Mouse (Mus musculus) thymus, adult 18-20 months (tissue): ENCODE results near the gene Cib4.
A peak's percentile ranks its signal among the peaks of the same experiment; 100 is the strongest.

Experiments used
- DNase-seq, 2 experiments: peaks; one replicate each; pipeline ENCODE4 v3.0.0; 2022; ENCODE audit warnings: mixed read lengths in 2 of 2

Gene Cib4

DNA sequence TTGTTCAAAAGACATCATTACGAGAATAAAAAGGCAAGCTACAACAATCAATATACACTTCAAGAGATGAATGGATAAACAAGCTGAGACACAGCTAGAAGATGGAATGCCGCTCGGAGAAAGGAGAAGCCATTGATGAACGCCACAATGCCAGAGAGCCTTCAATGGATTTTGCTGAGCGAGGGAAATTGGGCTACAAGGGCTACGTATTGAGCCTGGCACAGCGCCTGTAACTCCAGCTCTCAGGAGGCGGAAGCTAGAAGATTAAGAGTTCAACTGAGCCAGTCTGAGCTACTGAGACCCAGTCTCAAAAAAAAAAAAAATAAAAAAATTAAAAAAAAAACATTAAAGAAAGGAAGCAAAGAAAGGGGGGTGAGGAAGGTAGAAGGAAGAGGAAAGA lies 32.5 kb downstream of the Cib4 start:
- no peak for DNase-seq

DNA sequence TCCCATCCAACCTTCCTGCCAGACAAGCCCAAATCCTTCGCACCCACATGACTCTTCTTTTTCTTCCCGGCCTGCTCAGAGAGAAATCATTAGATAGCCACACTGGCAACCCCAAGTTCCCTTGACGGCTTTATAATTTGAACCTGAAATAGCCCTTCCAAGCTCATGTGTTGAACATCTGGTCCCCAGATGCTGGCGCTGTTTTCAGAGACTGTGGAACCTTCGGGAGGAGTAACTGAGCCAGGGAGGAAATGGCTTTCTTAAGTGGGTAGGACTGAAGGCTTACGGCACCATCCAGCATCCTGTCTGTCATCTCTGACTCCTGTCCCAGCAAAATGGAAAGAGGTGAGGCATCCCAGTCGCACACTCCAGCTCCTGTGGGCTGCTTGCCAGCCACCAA lies 48.3 kb downstream of the Cib4 start:
- no peak for DNase-seq

DNA sequence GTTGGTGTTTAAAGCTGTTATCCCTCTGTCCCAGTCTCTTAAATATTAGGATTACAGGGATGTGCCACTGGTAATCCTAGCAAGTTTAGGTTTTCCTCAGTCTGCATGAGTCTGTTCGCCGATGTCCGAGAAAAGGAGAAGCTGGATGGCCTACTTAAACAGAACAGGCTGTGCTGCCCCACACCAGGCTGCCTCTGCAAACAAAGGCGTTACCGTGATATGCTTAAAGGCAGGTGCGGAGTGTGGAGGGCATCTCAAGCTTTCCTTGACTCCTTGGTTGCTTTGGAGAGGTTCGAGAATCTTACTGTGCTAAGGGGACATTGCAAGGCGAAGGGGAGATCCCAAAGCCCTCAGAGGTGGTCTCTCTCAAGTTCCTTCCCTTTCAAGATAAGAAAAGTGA lies 48.8 kb downstream of the Cib4 start:
- no peak for DNase-seq

DNA sequence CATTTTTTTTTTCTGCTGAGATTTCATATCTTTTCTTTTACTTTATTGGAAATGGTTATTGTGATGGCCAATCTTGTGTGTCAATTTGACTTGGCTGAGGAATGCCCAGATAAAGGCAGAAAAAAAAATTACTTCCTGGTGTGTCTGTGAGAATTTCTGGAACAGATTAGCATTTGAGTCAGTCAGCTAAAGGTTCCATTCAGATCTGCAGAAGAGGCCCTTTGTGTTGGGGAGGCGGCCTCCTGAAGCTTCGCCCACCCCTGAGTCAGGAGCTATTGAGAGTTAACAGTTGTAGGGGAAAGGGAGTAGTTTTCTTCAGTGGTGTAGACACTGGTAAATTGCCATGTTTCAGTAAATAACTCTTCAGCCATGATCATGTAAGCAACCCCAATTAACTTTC lies 50.3 kb downstream of the Cib4 start:
- no peak for DNase-seq

DNA sequence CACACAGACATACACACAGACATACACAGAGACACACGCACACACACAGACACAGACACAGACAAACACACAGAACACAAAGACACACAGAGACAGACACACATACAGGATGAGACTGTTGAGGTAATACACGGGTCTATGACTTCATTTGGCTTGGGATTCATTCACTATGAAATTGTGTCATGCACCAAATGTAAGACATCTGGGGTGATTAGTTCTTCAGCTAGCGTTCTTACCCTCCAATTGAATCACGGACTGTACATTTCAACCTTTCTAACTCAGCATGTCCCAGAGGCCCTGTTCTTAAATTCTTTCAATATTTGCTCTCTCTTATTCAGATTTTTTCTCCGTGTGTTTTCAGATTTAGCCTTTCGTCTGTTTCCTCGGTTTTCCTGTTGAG lies 51.0 kb downstream of the Cib4 start:
- DNase-seq, result no peak

DNA sequence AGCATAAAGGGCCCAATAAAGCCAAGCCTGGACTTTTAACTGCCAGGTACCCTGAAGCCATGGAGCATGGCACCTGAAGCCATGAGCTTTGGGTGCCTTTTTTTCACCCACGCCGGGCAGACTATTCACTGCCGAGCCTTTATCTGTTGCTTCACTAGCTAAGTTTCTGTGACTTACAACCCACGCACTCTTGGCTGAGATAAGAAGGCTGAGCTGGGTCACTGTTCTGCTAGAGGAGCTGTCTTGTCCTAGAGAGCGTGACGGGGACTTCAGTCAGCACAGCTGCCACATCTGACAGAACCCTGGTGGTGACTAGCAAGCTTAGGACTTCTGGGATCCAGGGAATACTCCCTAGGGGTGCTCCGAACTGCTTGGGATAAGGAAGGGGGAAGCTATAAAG lies 51.9 kb downstream of the Cib4 start:
- DNase-seq, result no peak

DNA sequence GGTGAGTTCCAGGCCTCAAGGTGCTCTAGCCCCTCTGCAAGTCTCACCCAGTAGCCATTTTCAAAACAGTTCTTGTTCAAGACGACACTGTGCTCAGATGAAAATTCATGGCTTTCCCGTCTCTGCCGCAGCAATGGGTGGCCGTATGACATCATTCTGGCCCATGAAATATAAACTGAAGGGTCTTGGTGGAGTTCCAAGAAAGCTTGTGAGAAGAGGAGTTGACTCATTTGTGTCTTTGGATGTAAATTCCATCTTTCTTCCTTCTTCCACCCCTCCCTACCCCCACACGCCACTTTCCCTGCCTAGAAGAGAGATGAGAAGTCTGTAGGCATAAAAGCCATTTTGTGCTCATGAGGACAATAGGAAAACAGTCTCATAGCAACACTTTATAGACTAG lies 54.8 kb downstream of the Cib4 start:
- no peak for DNase-seq

DNA sequence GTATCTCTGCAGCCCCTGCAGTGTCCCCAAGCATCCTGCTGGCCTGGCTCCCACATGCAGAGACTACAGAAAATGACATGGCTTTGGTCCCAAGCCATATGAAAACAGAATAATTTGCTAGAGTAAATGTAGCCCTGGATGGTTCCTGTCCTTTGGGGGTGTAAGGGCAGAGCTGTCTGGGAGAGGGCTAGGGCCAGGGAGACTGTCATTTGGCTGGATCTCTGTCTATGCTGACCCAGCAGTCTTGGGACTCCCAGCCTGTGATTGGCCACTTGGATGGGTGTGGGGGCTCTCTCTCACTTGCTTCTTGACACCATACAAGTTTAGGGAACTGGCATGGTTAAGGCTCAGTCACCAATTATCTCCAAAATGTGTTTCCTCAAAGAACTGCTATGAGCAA lies 55.4 kb downstream of the Cib4 start:
- no peak for DNase-seq

DNA sequence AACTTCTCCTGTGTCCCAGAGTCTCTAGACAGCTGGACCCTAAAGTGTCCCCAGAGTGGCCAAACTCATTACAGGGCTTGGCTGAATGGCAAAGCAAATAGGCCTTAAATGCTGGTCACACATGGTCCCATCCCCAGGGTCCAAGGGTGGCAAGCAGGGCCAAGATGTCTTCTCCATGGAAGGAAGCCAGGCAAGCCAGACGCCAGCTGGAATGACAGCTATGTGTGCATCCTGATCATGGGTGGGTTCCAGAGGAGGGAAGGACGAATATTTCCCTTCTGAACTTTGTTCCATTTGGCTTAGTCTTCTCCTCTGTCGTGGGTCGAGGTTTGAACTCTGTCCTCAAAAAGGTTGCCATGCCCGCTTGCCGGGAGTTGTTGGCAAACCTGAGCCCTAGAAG lies 60.5 kb downstream of the Cib4 start:
- no peak for DNase-seq

DNA sequence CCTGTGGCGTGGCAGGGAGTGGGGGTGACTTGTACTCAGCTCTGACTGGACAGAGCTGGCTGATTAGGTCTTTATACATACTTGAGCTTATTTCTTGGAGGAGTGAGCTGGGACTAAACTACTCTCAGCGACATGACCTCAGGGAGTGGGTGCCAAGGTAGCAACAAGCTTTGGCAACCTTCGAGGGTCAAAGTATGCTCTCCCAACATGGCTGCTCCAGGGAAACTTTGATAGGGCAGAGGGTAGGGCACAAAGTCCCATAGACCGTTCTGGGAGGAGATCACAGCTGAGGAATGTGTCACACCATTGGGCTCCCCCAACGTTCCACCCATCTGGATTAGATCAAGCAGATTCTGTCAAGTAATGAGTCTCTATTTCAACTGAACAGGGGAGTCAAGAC lies 61.0 kb downstream of the Cib4 start:
- no peak for DNase-seq

DNA sequence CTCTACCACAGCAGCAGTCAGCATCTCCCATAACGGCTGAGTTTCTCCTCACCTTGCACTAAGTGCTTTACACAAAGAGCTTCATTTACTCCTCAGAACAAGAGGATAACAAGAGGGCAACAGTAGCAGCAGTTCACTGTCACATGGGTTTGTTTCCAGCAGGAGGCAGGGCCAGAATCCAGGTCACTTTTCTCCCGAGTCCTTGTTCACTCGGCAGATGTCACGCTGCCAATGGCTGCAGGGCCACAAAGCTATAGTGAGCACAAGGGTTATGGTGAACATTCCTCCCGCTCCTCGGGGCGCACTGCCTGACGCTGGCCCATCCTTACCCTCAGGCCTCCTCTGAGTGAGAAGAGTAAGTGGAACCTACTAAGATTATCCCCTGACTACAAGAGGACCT lies 62.1 kb downstream of the Cib4 start:
- no peak for DNase-seq

DNA sequence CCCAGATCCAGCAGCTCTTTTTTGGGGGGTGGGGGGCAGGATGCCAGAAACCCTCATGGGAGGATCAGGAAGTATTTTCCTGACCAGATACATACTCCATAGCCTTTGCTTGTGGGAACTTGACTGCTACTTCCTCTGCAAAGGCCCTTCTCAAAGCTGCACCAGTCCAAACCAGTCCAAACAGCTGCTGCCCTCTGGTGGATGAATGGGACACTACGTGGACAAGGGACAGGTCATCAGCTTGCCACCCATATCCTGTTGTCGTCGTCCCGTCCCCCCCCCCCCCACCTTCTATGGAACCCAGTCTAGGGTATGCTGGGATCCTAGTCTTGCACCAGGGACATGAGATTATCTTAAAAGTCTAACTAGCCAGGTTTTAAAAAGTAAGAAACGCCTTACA lies 63.3 kb downstream of the Cib4 start:
- peak in 1 of 2 experiments; percentile 39 for DNase-seq

DNA sequence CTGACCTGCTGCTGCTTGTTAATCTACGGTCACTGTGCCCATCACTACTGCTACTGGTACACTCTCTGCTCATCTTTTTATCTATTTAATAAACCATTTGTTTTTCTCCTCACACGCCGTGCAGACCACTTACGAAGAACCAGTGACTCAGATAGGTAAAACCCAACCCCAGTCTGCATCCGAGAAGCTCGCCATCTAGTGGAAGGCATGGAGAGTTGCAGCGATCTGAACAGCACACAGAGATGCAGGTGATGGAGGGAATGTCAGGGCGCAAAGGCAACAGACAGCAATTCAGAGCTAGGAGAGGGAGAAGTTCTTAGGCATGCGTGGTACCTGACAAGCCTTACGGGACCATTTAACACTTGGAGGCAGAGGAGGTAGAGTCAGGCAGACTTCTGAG lies 69.1 kb downstream of the Cib4 start:
- no peak for DNase-seq

DNA sequence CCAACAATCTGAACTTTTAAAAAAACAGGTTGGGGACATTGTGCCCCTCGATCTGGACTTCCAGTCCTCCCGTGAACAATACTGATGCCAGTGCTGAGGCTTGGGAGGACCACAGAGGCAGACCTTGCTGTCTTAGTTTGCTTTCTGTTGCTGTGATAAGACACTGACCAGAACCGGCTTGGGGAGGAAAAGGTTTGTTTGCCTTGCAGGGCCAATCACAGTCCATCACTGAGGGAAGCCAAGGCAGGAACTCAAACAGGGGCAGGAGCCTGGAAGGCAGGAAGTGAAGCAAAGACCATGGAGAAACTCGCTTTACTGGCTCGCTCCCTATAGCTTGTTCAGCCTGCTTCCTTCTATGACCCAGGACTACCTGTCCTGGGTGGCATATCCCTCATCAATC lies 73.5 kb downstream of the Cib4 start:
- no peak for DNase-seq

DNA sequence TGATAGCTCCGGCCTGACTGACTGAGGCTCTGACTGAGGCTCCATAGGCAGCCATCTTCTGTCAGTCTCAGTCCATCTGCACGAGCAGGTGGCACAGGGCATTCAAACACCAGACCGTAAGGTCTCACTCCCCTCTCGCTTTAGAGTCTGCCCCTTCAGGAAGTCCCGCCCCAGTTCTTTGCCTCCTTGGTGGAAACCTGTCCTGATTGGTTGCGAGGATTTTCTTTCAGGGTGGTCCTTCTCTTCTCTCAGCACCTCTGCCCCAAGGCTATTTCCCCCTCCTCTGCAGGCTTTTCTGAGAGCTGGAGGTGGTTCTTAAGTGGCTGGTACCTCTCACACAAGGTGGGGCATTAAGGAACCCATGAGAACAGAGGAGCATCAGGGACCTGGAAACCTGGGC lies 75.2 kb downstream of the Cib4 start:
- no peak for DNase-seq

DNA sequence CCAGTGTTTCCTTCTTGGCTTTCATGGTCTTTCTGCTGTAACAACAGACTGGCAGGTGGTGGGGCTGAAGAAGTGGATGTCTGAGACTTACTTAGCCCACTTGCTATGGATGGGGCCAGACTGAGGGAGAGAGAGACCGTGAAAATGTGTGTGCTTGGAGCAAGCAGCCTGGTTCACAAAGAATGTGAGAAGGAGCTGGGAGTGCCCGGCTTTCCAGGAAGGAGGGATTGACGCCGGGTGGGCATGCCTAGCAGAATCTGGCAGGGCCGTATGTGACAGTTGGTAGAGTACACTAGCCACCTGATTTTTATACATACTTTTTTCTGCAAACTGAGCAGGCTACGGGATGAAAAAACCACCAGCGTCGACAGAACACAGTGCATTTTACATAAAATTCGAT lies 79.3 kb downstream of the Cib4 start:
- no peak for DNase-seq

DNA sequence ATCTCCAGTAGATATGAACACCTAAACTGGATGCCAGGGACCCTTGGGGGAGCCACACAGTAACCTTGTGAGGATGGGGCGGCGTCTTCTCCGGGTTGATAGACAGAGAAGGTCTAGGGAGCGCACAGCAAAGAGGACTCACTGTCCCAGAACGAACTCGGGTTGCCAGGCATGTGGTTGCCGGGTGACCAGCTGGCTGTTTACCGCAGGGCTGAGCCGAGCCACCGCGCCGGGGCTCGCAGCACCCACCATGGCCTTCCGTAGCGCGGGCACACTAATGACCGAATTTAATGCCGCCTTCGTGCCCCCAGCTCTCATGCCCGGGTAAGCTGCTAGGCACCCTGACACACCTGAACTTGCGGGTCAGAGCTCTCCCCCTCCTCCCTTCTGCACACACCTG lies 79.8 kb downstream of the Cib4 start, which contains the start of gene 1700001C02Rik:
Gene 1700001C02Rik (plus strand): TSS at position 187 of the 400 bp plus-strand sequence.
- DNase-seq, result no peak

DNA sequence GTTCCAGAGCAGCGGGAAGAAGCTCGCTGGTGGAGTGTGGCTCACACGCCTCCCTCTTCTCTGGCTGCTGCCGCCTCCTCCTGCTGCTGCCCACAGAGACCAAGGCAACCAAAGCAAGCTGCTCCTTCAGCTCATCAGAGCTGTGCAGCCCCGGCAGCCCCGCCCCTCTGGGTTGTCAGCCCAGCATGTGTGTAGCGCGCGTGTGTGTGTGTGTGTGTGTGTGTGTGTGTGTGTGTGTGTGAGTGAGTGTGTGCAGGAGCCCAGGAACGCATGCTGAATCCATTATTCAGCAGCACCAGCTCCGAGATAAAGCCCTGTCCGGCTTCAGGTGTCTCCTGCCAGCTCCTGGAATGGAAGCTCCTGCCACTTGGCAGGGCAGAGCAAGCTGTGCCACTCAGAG lies 83.8 kb downstream of the Cib4 start, which contains the start of gene Otof:
Gene Otof (minus strand): TSS at position 112 of the 400 bp plus-strand sequence.
- DNase-seq, result no peak

DNA sequence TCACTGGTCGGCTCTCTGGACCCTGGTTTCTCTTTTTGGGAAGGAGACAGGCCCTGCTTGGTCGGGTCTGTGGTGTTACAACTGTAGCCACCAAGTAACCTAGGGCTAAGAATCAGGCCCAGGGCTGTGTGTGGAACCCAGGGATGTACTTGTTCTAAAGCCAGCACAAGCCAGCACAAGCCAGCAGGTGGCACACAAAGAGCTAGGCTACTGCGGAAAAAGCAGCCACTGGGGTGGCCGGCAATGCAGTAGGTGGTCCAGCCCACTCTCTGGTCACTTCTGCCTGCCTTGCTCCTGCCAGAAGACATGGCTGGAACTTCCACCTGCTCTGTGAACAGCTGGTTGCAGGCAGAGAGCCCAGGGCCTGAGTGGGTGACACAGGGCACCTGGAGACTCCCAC lies 85.5 kb downstream of the Cib4 start:
- no peak for DNase-seq

DNA sequence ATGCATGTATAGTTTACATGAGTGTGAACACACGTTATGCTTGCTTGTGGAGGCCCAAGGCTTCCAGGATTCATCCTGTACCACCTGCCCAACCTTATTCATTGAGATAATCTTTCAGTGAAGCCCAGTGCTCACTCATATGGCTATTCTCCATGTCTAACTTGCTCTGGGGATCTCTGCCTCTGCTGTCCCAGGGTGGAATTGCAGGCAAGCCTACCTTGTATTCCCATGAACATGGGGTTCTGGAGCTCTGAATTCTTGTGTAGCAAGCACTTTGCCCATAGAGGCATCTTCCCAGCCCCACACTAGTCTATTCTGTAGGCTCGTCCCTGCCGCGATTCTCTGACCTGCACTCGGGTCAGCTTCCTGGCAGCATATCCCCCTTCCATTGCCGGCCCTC lies 89.6 kb downstream of the Cib4 start:
- no peak for DNase-seq

DNA sequence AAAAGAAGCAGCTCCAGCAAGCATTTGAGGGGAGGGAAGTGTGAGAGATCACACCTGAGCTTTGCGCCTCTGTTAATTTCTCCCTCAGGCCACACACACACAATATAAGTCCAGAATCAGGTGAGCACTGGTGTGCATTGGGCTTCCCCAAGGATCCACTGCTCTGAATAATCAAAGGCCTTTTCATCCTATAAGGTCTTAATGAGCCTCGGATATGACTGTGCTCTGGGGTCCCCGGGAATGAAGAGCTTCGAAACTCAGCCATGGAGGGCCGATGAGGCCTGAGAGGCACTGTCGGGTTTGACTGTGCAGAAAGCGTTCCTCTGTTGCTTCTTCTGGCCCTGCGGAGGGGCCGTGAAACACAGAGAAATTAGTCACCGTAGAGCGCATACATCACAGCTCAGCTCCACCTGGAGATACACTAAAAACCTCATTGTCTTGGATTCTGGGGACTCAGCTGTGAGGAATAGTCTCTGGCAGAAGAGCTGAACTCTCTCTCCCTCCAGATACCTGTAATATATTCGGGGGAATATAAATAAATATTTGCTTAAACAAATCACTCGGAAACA lies 101.2 kb downstream of the Cib4 start:
- no peak for DNase-seq

DNA sequence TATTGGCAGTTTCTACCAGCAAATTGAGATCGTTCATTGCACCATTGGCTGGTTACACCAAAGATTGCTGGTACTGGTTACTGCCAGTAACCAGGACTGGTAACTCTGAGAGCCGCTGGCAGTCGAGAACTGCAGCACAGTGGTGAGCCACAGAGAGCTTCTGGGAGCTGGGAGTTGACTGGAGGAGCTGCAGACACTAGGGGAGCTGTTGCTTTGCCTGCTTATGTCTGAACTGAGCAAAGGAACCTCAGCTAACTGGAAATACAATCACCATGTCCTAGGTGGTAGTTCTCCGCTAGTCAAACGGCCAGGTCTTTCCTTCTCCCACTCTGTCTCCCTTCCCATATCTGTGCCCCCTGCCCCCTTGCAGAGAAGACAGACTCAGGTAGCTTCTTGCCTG lies 103.4 kb downstream of the Cib4 start:
- DNase-seq, result no peak

DNA sequence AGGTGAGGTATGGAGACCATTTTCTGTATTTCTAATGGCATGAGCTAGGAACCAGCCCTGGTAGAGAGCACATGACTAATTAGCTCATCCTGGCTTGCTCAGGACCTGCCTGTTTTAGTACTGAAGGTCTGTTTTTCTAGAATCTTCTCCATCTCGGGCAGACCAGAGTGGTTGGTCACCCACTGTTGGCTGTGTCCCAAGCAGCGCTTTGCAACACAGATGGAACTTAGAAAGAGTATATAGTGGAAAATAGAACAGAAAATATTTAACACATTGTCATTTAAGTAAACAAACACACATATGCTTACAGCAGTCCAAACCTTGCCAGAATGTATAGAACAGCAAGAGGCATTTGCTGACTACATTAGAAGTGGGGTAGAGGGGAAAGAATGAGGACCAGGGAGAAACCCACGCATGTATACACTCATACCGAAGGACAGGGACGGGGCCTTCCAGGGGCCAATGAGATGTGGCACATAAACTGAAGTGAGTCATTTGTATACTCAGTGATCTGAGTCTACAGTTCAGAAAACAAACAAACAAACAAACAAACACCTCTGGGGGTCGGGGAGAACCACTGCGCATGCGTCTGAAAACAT lies 105.2 kb downstream of the Cib4 start:
- no peak for DNase-seq

DNA sequence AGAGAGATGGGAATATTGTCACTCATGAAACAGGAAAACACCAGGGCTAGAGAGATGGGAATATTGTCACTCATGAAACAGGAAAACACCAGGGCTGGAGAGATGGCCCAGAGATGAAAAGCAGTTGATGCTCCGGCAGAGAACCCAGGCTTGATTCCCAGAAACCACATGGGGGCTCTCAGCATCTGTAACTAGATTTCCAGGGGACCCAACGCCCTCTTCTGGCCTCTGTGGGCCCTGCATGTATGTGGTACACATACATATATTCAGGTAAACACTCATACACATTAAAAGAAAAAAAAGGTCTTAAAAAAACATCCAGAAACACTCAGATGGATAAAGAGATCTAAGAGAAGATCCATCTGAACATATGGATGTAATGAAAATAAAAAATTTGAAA lies 106.7 kb downstream of the Cib4 start:
- DNase-seq, result no peak
